Mouse (Mus musculus): Measurements from ENCODE around the gene Cers6. TPM values are rescaled to one million over a fixed set of nuclear protein-coding genes. Genes with fewer than 3 reads are reported as not detected.

Cers6 gene
- polyA plus RNA-seq, 1 experiment from 2014 or later, result 61.2 TPM

- H3K4me2 ChIP-seq (replicated peaks), result no peak overlapping the region
- no peaks in the 10 kb centered on the region for H3K9me3 ChIP-seq (replicated peaks)
- WGBS, result 89% methylated on average over 4 of the region's 4 CpGs
- H3K4me3 ChIP-seq, result no peak overlapping the region
- peaks cover 12% of the 10 kb centered on the region; the same call in 1 of the 2 replicates for H3K27me3 ChIP-seq
- no peaks in the 10 kb centered on the region for H3K36me3 ChIP-seq
- no peak overlapping the region for H3K9ac ChIP-seq
- no peak for ATAC-seq (ENCODE audit: low FRiP score)
- peaks cover 4% of the 10 kb centered on the region; the same call in 1 of the 2 replicates for H3K4me1 ChIP-seq
- H3K27ac ChIP-seq, result no peak overlapping the region
These were observed 260.4 kb downstream of the Cers6 start for GRCm38 (mm10) chr2:69121681-69122080.

GRCm38 (mm10) chr2:69125425-69125824 is 264.2 kb downstream of the Cers6 start:
- ATAC-seq (ENCODE audit: low FRiP score), result peak; percentile 30; the same call in 1 of the 2 replicates
- WGBS, result 50% methylated on average over 3 of the region's 3 CpGs
- no peak overlapping the region for H3K4me2 ChIP-seq (replicated peaks)
- H3K36me3 ChIP-seq, result no peaks in the 10 kb centered on the region
- no peak overlapping the region for H3K27ac ChIP-seq
- peaks cover 13% of the 10 kb centered on the region for H3K4me1 ChIP-seq
- peaks cover 12% of the 10 kb centered on the region; the same call in 1 of the 2 replicates for H3K27me3 ChIP-seq
- H3K9me3 ChIP-seq (replicated peaks), result no peaks in the 10 kb centered on the region
- H3K9ac ChIP-seq, result no peak overlapping the region
- no peak overlapping the region for H3K4me3 ChIP-seq

GRCm38 (mm10) chr2:69128321-69128720 is 267.1 kb downstream of the Cers6 start:
- no peaks in the 10 kb centered on the region for H3K36me3 ChIP-seq
- H3K4me2 ChIP-seq (replicated peaks), result no peak overlapping the region
- no peak for ATAC-seq (ENCODE audit: low FRiP score)
- H3K9me3 ChIP-seq (replicated peaks), result no peaks in the 10 kb centered on the region
- H3K4me3 ChIP-seq, result no peak overlapping the region
- no peak overlapping the region for H3K9ac ChIP-seq
- no peak overlapping the region for H3K27ac ChIP-seq
- H3K4me1 ChIP-seq, result peaks cover 13% of the 10 kb centered on the region
- peaks cover 6% of the 10 kb centered on the region; the same call in 1 of the 2 replicates for H3K27me3 ChIP-seq
- 71% methylated on average over 7 of the region's 7 CpGs for WGBS

- Histone ChIP-seq H3K36me3 (no peaks in the 10 kb centered on the region), H3K27ac (peak overlapping the region; percentile 37; the same call in 1 of the 2 replicates), H3K4me1 (peaks cover 13% of the 10 kb centered on the region), H3K9ac (no peak overlapping the region), H3K4me2 (replicated peaks) (no peak overlapping the region), H3K4me3 (no peak overlapping the region), H3K27me3 (0 out of 2 replicates have a peak, but pooled peaks cover 2% of the 10 kb centered on the region), H3K9me3 (replicated peaks) (no peaks in the 10 kb centered on the region)
- 29% methylated on average over 10 of the region's 10 CpGs for WGBS
- peak; percentile 91 for ATAC-seq (ENCODE audit: low FRiP score)
These were observed 267.7 kb downstream of the Cers6 start for GRCm38 (mm10) chr2:69128921-69129395.

- no peak overlapping the region for H3K4me3 ChIP-seq
- no peaks in the 10 kb centered on the region for H3K36me3 ChIP-seq
- peak overlapping the region; percentile 37; the same call in 1 of the 2 replicates for H3K27ac ChIP-seq
- no peak overlapping the region for H3K4me2 ChIP-seq (replicated peaks)
- WGBS, result 56% methylated on average over 7 of the region's 7 CpGs
- no peaks in the 10 kb centered on the region for H3K9me3 ChIP-seq (replicated peaks)
- H3K9ac ChIP-seq, result no peak overlapping the region
- H3K27me3 ChIP-seq, result no peaks in the 10 kb centered on the region
- ATAC-seq (ENCODE audit: low FRiP score), result peak; percentile 23; the same call in 1 of the 2 replicates
- H3K4me1 ChIP-seq, result peaks cover 13% of the 10 kb centered on the region
These were observed 268.4 kb downstream of the Cers6 start for GRCm38 (mm10) chr2:69129425-69130210.

- ATAC-seq (ENCODE audit: low FRiP score), result no peak
- Histone ChIP-seq H3K4me2 (replicated peaks) (no peak overlapping the region), H3K9me3 (replicated peaks) (no peaks in the 10 kb centered on the region), H3K27me3 (no peaks in the 10 kb centered on the region), H3K4me1 (peaks cover 13% of the 10 kb centered on the region), H3K36me3 (no peaks in the 10 kb centered on the region), H3K9ac (no peak overlapping the region), H3K27ac (no peak overlapping the region), H3K4me3 (no peak overlapping the region)
- 61% methylated on average over 3 of the region's 3 CpGs for WGBS
These were observed 270.8 kb downstream of the Cers6 start for GRCm38 (mm10) chr2:69132046-69132445.

- Histone ChIP-seq H3K9ac (no peak overlapping the region), H3K27ac (no peak overlapping the region), H3K4me3 (no peak overlapping the region), H3K4me2 (replicated peaks) (no peak overlapping the region), H3K9me3 (replicated peaks) (no peaks in the 10 kb centered on the region), H3K4me1 (peaks cover 13% of the 10 kb centered on the region), H3K36me3 (no peaks in the 10 kb centered on the region), H3K27me3 (no peaks in the 10 kb centered on the region)
- ATAC-seq (ENCODE audit: low FRiP score), result no peak
- 32% methylated on average over 5 of the region's 5 CpGs for WGBS
These were observed 271.3 kb downstream of the Cers6 start for GRCm38 (mm10) chr2:69132488-69133040.

- no peaks in the 10 kb centered on the region for H3K9me3 ChIP-seq (replicated peaks)
- WGBS, result 83% methylated on average over 1 of the region's 1 CpGs
- ATAC-seq (ENCODE audit: low FRiP score), result no peak
- no peak overlapping the region for H3K27ac ChIP-seq
- no peak overlapping the region for H3K4me2 ChIP-seq (replicated peaks)
- H3K4me1 ChIP-seq, result peaks cover 8% of the 10 kb centered on the region
- no peaks in the 10 kb centered on the region for H3K36me3 ChIP-seq
- no peaks in the 10 kb centered on the region for H3K27me3 ChIP-seq
- H3K4me3 ChIP-seq, result no peak overlapping the region
- no peak overlapping the region for H3K9ac ChIP-seq
These were observed 272.9 kb downstream of the Cers6 start for GRCm38 (mm10) chr2:69134186-69134585.

GRCm38 (mm10) chr2:69134937-69135336 is 273.7 kb downstream of the Cers6 start:
- Histone ChIP-seq H3K4me1 (0 out of 2 replicates have a peak, but pooled peaks cover under 1% of the 10 kb centered on the region), H3K9me3 (replicated peaks) (no peaks in the 10 kb centered on the region), H3K27me3 (no peaks in the 10 kb centered on the region), H3K4me2 (replicated peaks) (no peak overlapping the region), H3K4me3 (no peak overlapping the region), H3K36me3 (no peaks in the 10 kb centered on the region), H3K9ac (no peak overlapping the region), H3K27ac (no peak overlapping the region)
- ATAC-seq (ENCODE audit: low FRiP score), result no peak
- 78% methylated on average over 9 of the region's 9 CpGs for WGBS

GRCm38 (mm10) chr2:69135661-69136576 is 274.7 kb downstream of the Cers6 start, which contains the start of gene Nostrin:
Nostrin (plus strand) TSS chr2:69135800.
- 75% methylated on average over 15 of the region's 15 CpGs for WGBS
- Histone ChIP-seq H3K4me2 (replicated peaks) (no peak within 1 kb of the TSS), H3K4me3 (no peak within 1 kb of the TSS)

GRCm38 (mm10) chr2:69137406-69138084 is 276.3 kb downstream of the Cers6 start:
- WGBS, result 92% methylated on average over 10 of the region's 10 CpGs
- Histone ChIP-seq H3K4me3 (no peak overlapping the region), H3K27me3 (no peaks in the 10 kb centered on the region), H3K4me1 (no peaks in the 10 kb centered on the region), H3K9me3 (replicated peaks) (no peaks in the 10 kb centered on the region), H3K36me3 (no peaks in the 10 kb centered on the region), H3K4me2 (replicated peaks) (no peak overlapping the region), H3K9ac (no peak overlapping the region), H3K27ac (no peak overlapping the region)
- ATAC-seq (ENCODE audit: low FRiP score), result no peak

More at GRCm38 (mm10) chr2:69135661-69136576, 274.7 kb downstream of the Cers6 start, which contains the start of gene Nostrin:
- ATAC-seq (ENCODE audit: low FRiP score), result no peak
- Histone ChIP-seq H3K9me3 (replicated peaks) (no peaks in the 10 kb centered on the region), H3K4me1 (no peaks in the 10 kb centered on the region), H3K27me3 (no peaks in the 10 kb centered on the region), H3K27ac (no peak within 1 kb of the TSS), H3K9ac (no peak within 1 kb of the TSS), H3K36me3 (no peaks in the 10 kb centered on the region)

Data from hindbrain, embryonic 12.5 days (tissue).